Mouse (Mus musculus) midbrain, embryonic 15.5 days (tissue): ENCODE results near the gene Zfp945. TPM values are rescaled to one million over a fixed set of nuclear protein-coding genes. Genes with fewer than 3 reads are reported as not detected.
"Not testable (repeated sequence)": the region's sequence is repeated elsewhere in the genome, so short reads cannot be mapped to it uniquely, and the experiment has no call there.

Experiments used
- ATAC-seq: fragments of 200-750 bp; cut with Nextera tagmentation; replicated peaks from 2 replicates; pipeline ENCODE4 v1.8.0; 2017; ENCODE audit warnings: moderate TSS enrichment
- H3K27ac ChIP-seq: fragments of 300-500 bp; sonication (generic); 2 replicates; pipeline ENCODE4 v1.5.1; 2015; ENCODE audit warnings: mild to moderate bottlenecking, inconsistent platforms
- H3K27me3 ChIP-seq: fragments of 300-500 bp; sonication (generic); replicated peaks from 2 replicates; pipeline ENCODE4 v1.6.1; 2015; ENCODE audit warnings: inconsistent platforms
- H3K36me3 ChIP-seq: fragments of 300-500 bp; sonication (generic); replicated peaks from 2 replicates; pipeline ENCODE4 v1.6.1; 2015; ENCODE audit warnings: inconsistent platforms
- H3K4me1 ChIP-seq: fragments of 300-500 bp; sonication (generic); 2 replicates; pipeline ENCODE4 v1.6.1; 2015; ENCODE audit warnings: inconsistent platforms
- H3K4me2 ChIP-seq: fragments of 300-500 bp; sonication (generic); 2 replicates; pipeline ENCODE4 v1.6.1; 2015; ENCODE audit warnings: inconsistent platforms, mild to moderate bottlenecking, moderate library complexity
- H3K4me3 ChIP-seq: fragments of 300-500 bp; sonication (generic); 2 replicates; pipeline ENCODE4 v1.5.1; 2015; ENCODE audit warnings: mild to moderate bottlenecking, inconsistent platforms
- H3K9ac ChIP-seq: fragments of 300-500 bp; sonication (generic); 2 replicates; pipeline ENCODE4 v1.6.1; 2015; ENCODE audit warnings: mild to moderate bottlenecking, inconsistent platforms
- H3K9me3 ChIP-seq: fragments of 300-500 bp; sonication (generic); 2 replicates; pipeline ENCODE4 v1.6.1; 2016; ENCODE audit warnings: inconsistent platforms
- WGBS: fragments of 180-500 bp; shearing (Covaris S2); methylation state at CpG from one replicate; pipeline ENCODE4 v1.1.7; 2015; ENCODE audit warnings: mixed read lengths; 5-methylcytosine and 5-hydroxymethylcytosine counted together
- polyA plus RNA-seq: library from polyadenylated mRNA; unstranded; fragments of >200 nt; fragmentation: Nextera tagmentation; extraction: Ambion mirVana; gene quantifications from 2 replicates; pipeline ENCODE4 v1.2.1, GENCODE M21; 2015

The Zfp945 gene
- 18.3 and 20.2 TPM in 2 replicates for polyA plus RNA-seq

DNA sequence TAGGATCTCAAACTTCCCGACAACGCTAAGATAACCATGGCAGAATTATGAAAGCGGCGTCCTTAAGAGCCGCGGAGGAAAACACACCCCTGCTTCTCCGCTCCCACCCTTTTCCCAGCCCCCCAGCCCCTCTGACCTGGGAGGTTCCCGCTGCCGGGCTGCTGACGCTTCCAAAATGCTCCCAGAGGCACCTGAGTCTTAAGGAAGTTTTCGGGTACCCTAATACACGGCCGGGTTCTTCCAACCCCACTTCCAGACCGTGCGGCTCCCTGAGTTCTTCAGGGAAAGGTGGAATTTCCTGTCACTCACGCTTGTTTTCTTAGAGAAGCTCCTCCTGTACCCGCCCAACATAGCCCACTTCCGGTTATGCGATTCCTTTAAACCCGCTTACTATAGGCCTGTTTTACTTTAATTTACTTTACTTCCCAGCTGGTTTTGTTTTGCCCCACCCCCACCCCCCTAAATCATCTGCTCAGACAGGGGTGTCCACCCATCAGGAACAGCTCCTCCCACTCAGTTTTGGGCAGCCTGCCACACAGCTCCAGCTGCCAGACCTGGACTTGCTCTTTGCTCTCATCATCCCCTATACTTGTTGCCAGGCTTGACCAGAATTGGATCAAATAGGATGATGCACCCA, at the start of gene Zfp945:
TSS of gene Zfp945 (minus strand) at position 290 of the 637 bp plus-strand sequence.
- H3K4me3 ChIP-seq = peak within 1 kb of the TSS; percentile 74

DNA sequence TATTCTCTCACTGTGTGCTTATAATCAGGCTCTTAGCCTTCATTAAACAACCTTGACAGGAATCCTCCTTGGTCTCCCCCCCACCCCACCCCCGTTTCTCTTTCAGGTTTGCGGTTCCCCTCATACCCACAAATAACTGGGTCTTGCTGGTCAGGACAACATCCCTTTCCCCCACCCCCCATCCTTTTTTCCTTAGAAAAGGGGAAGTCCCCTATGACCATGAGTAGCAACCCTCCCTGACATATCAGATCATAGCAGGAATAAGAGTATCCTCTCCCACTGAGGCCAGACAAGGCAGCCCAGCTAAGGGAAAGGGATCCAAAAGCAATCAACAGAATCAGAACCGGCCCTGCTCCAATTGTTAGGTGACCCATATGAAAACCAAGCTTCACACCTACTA, 21.4 kb upstream of the Zfp945 start:
- no peak overlapping the region for H3K4me3 ChIP-seq
- H3K4me2 ChIP-seq = no peak overlapping the region
- peaks cover 4% of the 10 kb centered on the region; the same call in 1 of the 2 replicates for H3K9me3 ChIP-seq
- no peaks in the 10 kb centered on the region for H3K4me1 ChIP-seq
- no peaks in the 10 kb centered on the region for H3K27me3 ChIP-seq
- ATAC-seq = no peak
- 95% methylated on average over 3 of the region's 3 CpGs for WGBS
- H3K27ac ChIP-seq = no peak overlapping the region
- no peaks in the 10 kb centered on the region for H3K36me3 ChIP-seq
- H3K9ac ChIP-seq = no peak overlapping the region

More for the DNA sequence above, at the start of gene Zfp945:
- ATAC-seq = peak; percentile 98
- Histone ChIP-seq H3K27me3 (no peaks in the 10 kb centered on the region), H3K36me3 (peaks cover 13% of the 10 kb centered on the region; the same call in 1 of the 2 replicates), H3K9me3 (no peaks in the 10 kb centered on the region), H3K9ac (peak within 1 kb of the TSS; percentile 63), H3K4me2 (peak within 1 kb of the TSS; percentile 71), H3K4me1 (peaks cover 14% of the 10 kb centered on the region), H3K27ac (peak within 1 kb of the TSS; percentile 77)
- WGBS = under 1% methylated on average over 20 of the region's 20 CpGs

DNA sequence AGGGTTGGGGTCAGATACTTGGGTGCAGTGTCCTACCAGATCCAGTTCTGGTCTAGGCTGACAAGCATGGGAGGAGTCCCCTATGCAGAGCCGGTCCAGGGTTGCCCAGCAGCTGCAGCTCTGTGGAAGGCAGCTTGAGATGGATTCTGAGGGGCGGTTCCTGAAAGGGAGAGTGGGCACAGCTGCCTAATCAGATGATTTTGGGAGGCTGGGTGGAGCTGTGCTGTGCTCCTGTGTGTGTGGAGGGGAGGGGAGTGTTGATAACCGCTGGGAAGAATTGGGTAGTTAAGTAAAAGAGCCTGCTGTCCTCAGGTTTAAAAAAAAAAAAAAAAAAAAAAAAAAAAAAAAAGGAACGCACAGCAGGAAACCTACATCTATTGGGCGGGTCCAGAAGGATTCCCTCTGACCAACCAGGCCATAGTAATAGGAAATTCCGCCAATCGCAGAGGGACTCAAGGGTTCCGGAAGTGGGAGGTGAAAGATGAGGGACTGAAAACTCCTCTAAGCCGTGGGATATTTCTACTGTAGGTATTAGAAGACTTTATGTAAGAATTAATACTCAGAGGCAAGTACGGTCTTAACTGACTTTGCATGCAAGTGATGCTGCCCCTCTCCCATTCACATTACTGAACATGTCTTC, 17.2 kb upstream of the Zfp945 start:
- no peak overlapping the region for H3K4me3 ChIP-seq
- no peak overlapping the region for H3K27ac ChIP-seq
- no peak for ATAC-seq
- no peaks in the 10 kb centered on the region for H3K27me3 ChIP-seq
- H3K36me3 ChIP-seq = no peaks in the 10 kb centered on the region
- H3K9me3 ChIP-seq = no peaks in the 10 kb centered on the region
- no peak overlapping the region for H3K4me2 ChIP-seq
- 62% methylated on average over 10 of the region's 10 CpGs for WGBS
- no peak overlapping the region for H3K9ac ChIP-seq
- no peaks in the 10 kb centered on the region for H3K4me1 ChIP-seq

DNA sequence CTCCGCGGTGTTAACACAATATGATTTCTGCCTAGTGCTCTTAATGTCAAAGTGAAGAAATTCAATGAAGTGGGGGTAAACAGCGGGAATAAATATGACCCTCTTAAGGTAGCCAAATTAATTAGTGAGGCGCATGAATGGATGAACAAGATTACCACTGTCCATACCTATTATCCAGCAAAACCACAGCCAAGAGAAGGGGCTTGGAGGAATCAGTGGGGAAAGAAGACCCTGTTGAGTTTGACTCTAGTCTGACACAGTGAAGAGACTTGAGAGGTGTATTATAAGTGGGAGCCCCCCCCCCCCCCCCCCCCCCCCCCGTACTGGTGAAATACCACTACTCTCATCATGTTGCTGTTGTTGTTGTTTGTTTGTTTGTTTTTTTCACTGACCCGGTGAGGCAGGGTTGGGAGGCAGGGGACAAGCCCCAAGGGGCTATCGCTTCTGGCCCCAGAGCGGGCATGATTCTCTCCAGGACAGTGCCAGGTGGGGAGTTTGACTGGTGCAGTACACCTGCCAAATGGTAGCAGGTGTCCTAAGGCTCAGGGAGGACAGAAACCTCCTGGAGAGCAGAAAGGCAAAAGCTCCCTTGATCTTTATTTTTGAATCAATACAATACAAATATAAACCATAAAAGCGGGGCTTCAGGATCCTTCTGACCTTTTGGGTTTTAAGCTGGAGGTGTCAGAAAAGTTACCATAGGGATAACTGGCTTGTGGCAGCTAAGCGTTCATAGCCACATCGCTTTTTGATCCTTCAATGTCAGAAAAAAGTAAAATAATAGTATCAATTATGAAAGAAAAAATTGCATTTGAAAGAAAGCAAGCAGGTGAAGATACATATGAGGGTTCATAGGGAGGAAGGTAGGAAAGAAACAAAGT, 10.7 kb upstream of the Zfp945 start:
- H3K4me1 ChIP-seq = no peaks in the 10 kb centered on the region
- no peak overlapping the region for H3K9ac ChIP-seq
- H3K36me3 ChIP-seq = no peaks in the 10 kb centered on the region
- WGBS = 93% methylated on average over 10 of the region's 11 CpGs
- no peaks in the 10 kb centered on the region for H3K27me3 ChIP-seq
- H3K27ac ChIP-seq = no peak overlapping the region
- no peak overlapping the region for H3K4me2 ChIP-seq
- ATAC-seq = no peak
- H3K4me3 ChIP-seq = no peak overlapping the region
- H3K9me3 ChIP-seq = no peaks in the 10 kb centered on the region

DNA sequence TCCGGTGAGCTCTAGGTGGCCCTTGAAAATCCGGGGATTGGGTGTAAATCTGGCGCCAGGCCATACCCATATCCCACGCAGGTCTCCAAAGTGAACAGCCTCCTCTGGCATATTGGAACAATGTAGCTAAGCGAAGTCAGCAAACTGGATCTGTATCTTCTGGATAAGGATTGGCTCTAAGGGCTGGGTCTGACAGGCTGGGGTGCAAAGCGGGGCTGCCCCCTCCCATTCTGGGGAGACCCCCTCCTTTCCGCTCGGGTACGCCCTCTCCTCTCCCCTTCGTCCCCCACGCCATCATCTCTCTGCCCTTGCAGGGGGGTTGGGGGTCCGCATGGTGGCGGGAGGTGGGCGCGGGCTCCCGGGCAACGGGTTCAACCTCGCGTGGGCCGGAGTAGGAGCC, 9.4 kb upstream of the Zfp945 start:
- no peak overlapping the region for H3K9ac ChIP-seq
- H3K4me3 ChIP-seq = no peak overlapping the region
- H3K36me3 ChIP-seq = no peaks in the 10 kb centered on the region
- H3K4me2 ChIP-seq = no peak overlapping the region
- no peak overlapping the region for H3K27ac ChIP-seq
- H3K9me3 ChIP-seq = no peaks in the 10 kb centered on the region
- H3K4me1 ChIP-seq = no peaks in the 10 kb centered on the region
- no peak for ATAC-seq
- no peaks in the 10 kb centered on the region for H3K27me3 ChIP-seq
- 84% methylated on average over 20 of the region's 20 CpGs for WGBS

DNA sequence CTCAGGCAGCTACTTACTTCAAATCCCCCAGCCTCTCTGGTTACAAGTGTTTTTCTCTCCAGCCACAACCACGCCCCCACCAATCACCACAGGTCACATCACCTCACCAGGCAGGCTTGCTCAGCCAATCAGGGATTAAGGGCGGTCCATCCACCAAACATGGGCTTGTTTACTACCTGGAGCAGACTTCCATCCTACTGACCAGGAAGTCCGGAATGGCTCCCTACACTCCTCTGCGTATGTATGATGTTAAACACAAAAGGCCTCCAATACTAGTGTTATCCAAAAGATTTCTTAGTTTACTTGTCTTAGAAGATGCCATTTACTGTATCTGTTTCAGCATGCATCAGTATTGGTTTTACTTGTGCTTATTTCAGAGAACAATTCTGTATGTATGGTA, 8.6 kb upstream of the Zfp945 start:
- H3K9ac ChIP-seq, H3K27me3 ChIP-seq, H3K4me2 ChIP-seq, H3K36me3 ChIP-seq, H3K9me3 ChIP-seq, H3K27ac ChIP-seq, H3K4me3 ChIP-seq, ATAC-seq, H3K4me1 ChIP-seq: not testable (repeated sequence)
- 89% methylated on average over 4 of the region's 4 CpGs for WGBS

DNA sequence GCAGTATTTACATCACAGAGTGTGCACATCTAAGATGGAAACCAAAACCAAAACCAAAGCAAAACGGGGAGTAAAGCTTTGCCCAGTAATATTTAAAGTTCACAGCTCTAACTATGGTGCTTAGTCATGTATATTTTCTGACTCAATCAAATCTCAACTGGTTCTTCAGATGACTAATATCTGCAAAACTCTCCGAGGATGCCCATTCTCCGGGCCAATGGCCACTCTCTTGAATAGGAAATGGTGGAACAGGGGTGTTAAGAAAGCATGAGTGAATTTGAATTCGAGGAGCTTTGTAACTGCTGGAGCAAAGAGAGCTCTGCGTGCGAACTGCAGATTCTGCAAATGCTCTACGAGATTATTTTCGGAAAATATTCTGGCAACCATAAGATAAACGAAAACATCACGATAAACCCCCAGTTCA, 501 bp downstream of the Zfp945 start:
- H3K9me3 ChIP-seq = no peaks in the 10 kb centered on the region
- H3K9ac ChIP-seq = peak overlapping the region; percentile 63
- H3K36me3 ChIP-seq = peaks cover 14% of the 10 kb centered on the region; the same call in 1 of the 2 replicates
- H3K27me3 ChIP-seq = no peaks in the 10 kb centered on the region
- WGBS = 2% methylated on average over 10 of the region's 10 CpGs
- peaks cover 14% of the 10 kb centered on the region for H3K4me1 ChIP-seq
- peak overlapping the region; percentile 71 for H3K4me2 ChIP-seq
- H3K4me3 ChIP-seq = peak overlapping the region; percentile 74
- ATAC-seq = peak; percentile 65
- H3K27ac ChIP-seq = peak overlapping the region; percentile 77

DNA sequence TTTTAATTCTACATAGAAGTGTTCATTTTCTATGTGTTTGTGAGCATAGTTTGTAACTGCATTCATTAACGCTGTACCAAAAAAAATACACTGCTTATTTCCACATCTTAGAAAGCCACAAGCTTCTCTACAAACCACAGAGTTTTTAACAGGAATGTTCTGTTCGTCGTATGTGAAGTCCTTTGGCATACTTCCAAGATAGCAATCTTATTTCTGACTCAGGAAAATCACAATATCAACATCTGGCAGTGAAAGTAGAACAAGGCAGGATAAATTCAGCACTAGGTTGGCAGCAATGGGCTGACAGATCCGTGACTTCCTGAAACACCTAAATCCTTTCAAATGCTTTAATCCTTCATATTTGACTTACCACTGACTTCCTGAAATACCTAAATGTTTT, 45.8 kb downstream of the Zfp945 start:
- Histone ChIP-seq H3K36me3 (no peaks in the 10 kb centered on the region), H3K27ac (no peak overlapping the region), H3K9ac (no peak overlapping the region), H3K4me1 (peaks cover 8% of the 10 kb centered on the region), H3K4me2 (no peak overlapping the region), H3K9me3 (no peaks in the 10 kb centered on the region), H3K4me3 (no peak overlapping the region), H3K27me3 (no peaks in the 10 kb centered on the region)
- no peak for ATAC-seq
- 79% methylated on average over 4 of the region's 4 CpGs for WGBS

DNA sequence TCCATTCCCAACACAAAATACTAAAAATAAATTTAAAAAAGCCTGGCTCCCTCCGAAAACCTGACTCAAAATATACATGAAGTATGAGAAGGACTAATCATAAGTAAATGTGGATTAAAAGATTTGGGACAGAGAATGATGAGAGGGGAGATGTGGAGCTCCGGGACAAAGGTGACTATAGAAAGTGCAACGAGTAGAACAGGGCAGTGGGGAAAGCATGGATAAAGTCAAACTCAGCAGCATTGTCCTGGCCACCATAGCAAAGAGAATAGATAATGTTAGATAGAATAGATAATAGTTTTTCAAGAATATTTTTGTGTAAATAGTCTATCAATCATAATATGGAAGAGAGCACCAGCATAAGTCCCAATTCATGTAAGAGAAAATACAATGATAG, 48.7 kb downstream of the Zfp945 start:
- ATAC-seq = peak; percentile 37; the same call in 1 of the 2 replicates
- Histone ChIP-seq H3K27ac (peak overlapping the region; percentile 98), H3K36me3 (0 out of 2 replicates have a peak, but pooled peaks cover 7% of the 10 kb centered on the region), H3K4me1 (peaks cover 15% of the 10 kb centered on the region), H3K9me3 (no peaks in the 10 kb centered on the region), H3K4me3 (peak overlapping the region; percentile 88), H3K9ac (peak overlapping the region; percentile 96), H3K27me3 (no peaks in the 10 kb centered on the region), H3K4me2 (peak overlapping the region; percentile 44)
- WGBS = 53% methylated on average over 3 of the region's 3 CpGs

DNA sequence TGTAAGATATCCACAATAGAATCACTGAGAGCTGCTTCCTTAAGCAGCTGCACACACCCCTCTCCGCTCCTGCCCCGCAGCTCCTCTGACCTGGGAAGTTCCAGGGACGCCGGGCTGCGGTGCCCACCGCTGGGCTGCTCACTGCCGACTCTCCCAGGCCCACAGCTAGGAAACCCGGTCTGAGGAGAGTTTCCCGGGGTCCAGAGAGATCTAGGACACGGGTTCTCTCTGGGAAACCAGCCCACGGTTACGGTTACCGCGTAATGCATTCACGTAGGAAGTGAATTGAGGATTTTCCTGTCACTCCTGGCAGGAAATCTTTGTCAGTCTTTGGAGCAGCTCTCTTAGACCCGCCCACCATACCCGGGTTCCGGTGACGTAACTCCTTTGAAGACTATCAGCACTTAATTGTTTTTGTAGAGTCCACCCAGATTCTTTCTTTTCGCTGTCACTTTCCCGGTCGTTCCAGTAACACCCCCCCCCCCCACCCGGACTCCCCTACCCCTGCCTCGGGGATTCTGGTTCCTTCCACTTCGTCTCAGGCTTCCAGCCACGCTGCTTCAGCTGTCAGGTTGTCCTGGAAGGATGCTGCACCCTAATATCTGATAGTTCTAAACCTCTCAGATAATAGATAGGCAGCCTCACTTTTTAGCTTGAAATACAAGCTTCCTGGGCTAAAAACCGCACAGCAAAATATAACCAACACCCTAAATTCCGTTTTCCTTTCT, 49.3 kb downstream of the Zfp945 start:
- H3K36me3 ChIP-seq = 0 out of 2 replicates have a peak, but pooled peaks cover 7% of the 10 kb centered on the region
- WGBS = under 1% methylated on average over 28 of the region's 28 CpGs
- peak overlapping the region; percentile 44 for H3K4me2 ChIP-seq
- peak overlapping the region; percentile 98 for H3K27ac ChIP-seq
- peaks cover 15% of the 10 kb centered on the region for H3K4me1 ChIP-seq
- H3K4me3 ChIP-seq = peak overlapping the region; percentile 88
- peak; percentile 98 for ATAC-seq
- H3K9ac ChIP-seq = peak overlapping the region; percentile 96
- no peaks in the 10 kb centered on the region for H3K27me3 ChIP-seq
- H3K9me3 ChIP-seq = no peaks in the 10 kb centered on the region

DNA sequence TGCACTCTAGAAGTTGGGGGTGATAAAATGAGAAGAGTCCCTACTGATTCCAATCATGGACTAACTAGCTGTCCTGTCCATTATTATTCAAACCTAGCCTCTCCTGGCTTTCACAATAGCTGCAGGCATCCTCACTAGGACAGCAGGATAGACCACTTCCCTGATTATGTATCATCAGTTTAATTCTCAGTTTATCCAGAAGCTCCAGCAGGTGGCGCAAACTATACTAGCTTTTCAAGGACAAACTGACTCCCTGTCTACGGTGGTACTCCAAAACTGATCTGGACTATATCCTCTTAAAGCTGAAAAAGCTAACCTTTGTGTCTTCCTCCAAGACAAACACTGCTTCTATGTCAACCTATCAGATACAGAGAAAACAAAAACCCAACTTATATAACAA, 67.2 kb downstream of the Zfp945 start:
- Histone ChIP-seq H3K27me3 (no peaks in the 10 kb centered on the region), H3K4me1 (no peaks in the 10 kb centered on the region), H3K4me2 (no peak overlapping the region), H3K27ac (no peak overlapping the region), H3K36me3 (peaks cover 29% of the 10 kb centered on the region), H3K9ac (no peak overlapping the region), H3K4me3 (no peak overlapping the region), H3K9me3 (peaks cover 16% of the 10 kb centered on the region; the same call in 1 of the 2 replicates)
- no peak for ATAC-seq
- 79% methylated on average over 2 of the region's 2 CpGs for WGBS
